Mouse (Mus musculus): ENCODE data around the gene Efnb3.

DNA sequence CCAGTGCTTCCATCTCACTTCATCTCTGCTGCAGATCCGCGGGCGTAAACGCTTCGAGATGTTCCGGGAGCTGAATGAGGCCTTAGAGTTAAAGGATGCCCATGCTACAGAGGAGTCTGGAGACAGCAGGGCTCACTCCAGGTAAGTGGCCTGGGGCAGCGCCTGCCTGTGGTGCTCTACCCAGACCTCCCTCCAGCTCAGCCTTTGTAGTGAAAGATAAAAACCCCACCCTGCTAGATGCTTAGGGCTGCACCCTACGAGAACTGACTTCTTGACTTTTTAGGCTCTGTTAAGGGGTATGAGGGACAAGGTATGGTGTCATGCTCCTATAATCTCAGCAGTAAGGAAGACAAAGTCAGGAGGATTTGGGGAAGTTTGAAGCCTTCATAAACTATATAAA is 30.6 kb upstream of the Efnb3 start:
- TF ChIP-seq CEBPB (IDR thresholded peaks at IDR 0.05; ENCODE audit: insufficient read depth, poor library complexity, severe bottlenecking), result no peak
- no peak for TF ChIP-seq POLR2A (IDR thresholded peaks at IDR 0.05; ENCODE audit: insufficient read length, low read depth)
- no peak for TF ChIP-seq E2F4 (IDR thresholded peaks at IDR 0.05; ENCODE audit: insufficient read depth)
- no peak for TF ChIP-seq MYOD1 (IDR thresholded peaks at IDR 0.05; ENCODE audit: control insufficient read depth in 1 of 3, insufficient read length in 2 of 3, low read depth in 2 of 3)
- TF ChIP-seq MYOG (IDR thresholded peaks at IDR 0.05; ENCODE audit: control insufficient read depth in 1 of 3, insufficient read depth in 1 of 3, insufficient read length in 2 of 3, low read depth in 2 of 3), result no peak
- no peak for TF ChIP-seq TCF12 (IDR thresholded peaks at IDR 0.05; ENCODE audit: insufficient read depth, poor library complexity, severe bottlenecking)
- no peak for TF ChIP-seq SRF (IDR thresholded peaks at IDR 0.05; ENCODE audit: control insufficient read depth, insufficient read length, low read depth)
- TF ChIP-seq REST (IDR thresholded peaks at IDR 0.05; ENCODE audit: insufficient read depth, insufficient read length), result no peak

Measured in myocyte (in vitro differentiated cells).